Mouse (Mus musculus) myocyte (in vitro differentiated cells): ENCODE measurements around the gene Angpt4.

ENCODE experiments used
- CEBPB ChIP-seq: IDR thresholded peaks from 2 replicates; pipeline ENCODE4 v1.6.1; 2011; ENCODE audit warnings: mild to moderate bottlenecking, moderate library complexity; ENCODE audit not compliant: poor library complexity, insufficient read depth, severe bottlenecking
- E2F4 ChIP-seq: IDR thresholded peaks from one replicate; pipeline ENCODE4 v1.6.1; 2011; ENCODE audit warnings: mild to moderate bottlenecking, control low read depth, moderate library complexity; ENCODE audit not compliant: insufficient read depth
- MAX ChIP-seq: IDR thresholded peaks from one replicate; pipeline ENCODE4 v1.6.1; 2011; ENCODE audit warnings: low read depth, mild to moderate bottlenecking, control low read depth
- MYOD1 ChIP-seq, 3 experiments: IDR thresholded peaks; one replicate each; pipeline ENCODE4 v1.6.1; 2011; ENCODE audit warnings: control low read depth in 2 of 3, low read depth in 2 of 3, mild to moderate bottlenecking in 2 of 3, moderate library complexity in 1 of 3; ENCODE audit not compliant: insufficient read length in 2 of 3, control insufficient read depth in 1 of 3
- MYOG ChIP-seq, 3 experiments: IDR thresholded peaks; one replicate each; pipeline ENCODE4 v1.6.1; 2011; ENCODE audit warnings: control low read depth in 2 of 3, low read depth in 2 of 3, mild to moderate bottlenecking in 2 of 3; ENCODE audit not compliant: insufficient read length in 2 of 3, control insufficient read depth in 1 of 3, insufficient read depth in 1 of 3
- POLR2A ChIP-seq: IDR thresholded peaks from one replicate; pipeline ENCODE4 v1.6.1; 2011; ENCODE audit warnings: low read depth, mild to moderate bottlenecking, control low read depth, moderate library complexity; ENCODE audit not compliant: insufficient read length
- POLR2AphosphoS2 ChIP-seq: IDR thresholded peaks from one replicate; pipeline ENCODE4 v1.6.1; 2011; ENCODE audit warnings: low read depth, control low read depth; ENCODE audit not compliant: insufficient read length
- SRF ChIP-seq: IDR thresholded peaks from one replicate; pipeline ENCODE4 v1.6.1; 2011; ENCODE audit warnings: low read depth; ENCODE audit not compliant: control insufficient read depth, insufficient read length
- TCF12 ChIP-seq: IDR thresholded peaks from one replicate; pipeline ENCODE4 v1.6.1; 2011; ENCODE audit warnings: mild to moderate bottlenecking, control low read depth; ENCODE audit not compliant: poor library complexity, insufficient read depth, severe bottlenecking
- TCF3 ChIP-seq: IDR thresholded peaks from one replicate; pipeline ENCODE4 v1.6.1; 2011; ENCODE audit warnings: low read depth, control low read depth; ENCODE audit not compliant: insufficient read length
- USF1 ChIP-seq: IDR thresholded peaks from one replicate; pipeline ENCODE4 v1.6.1; 2011; ENCODE audit warnings: low read depth, mild to moderate bottlenecking, control low read depth, moderate library complexity

DNA sequence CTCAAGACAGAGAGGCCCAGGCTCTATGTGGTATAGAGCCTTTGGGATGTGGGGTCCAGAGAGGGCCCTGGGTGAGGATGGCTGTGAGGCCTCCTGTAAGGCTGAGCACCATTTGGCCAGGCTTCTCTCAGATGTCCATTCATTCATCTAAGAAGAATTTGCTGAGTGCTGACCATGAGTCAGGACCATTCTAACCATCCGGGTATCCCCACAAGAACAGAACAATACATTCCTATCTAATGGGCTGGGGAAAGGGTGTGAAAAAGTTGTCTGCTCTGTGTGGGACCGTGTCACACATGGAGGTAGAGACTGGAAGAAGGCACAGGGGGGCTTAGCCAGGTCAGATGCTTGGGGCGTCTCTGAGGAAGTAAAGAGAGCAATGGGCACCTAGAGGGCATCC is 741 bp downstream of the Angpt4 start:
- no peak for TF ChIP-seq USF1
- no peak for TF ChIP-seq CEBPB
- no peak for TF ChIP-seq SRF
- TF ChIP-seq MYOG (IDR thresholded peaks at IDR 0.05; ENCODE audit: control insufficient read depth in 1 of 3, insufficient read depth in 1 of 3, insufficient read length in 2 of 3, low read depth in 2 of 3), result no peak
- no peak for TF ChIP-seq MAX
- TF ChIP-seq POLR2A, result no peak
- TF ChIP-seq E2F4, result no peak
- TF ChIP-seq MYOD1 (IDR thresholded peaks at IDR 0.05; ENCODE audit: control insufficient read depth in 1 of 3, insufficient read length in 2 of 3, low read depth in 2 of 3), result no peak
- TF ChIP-seq TCF12, result no peak
- TF ChIP-seq POLR2AphosphoS2, result no peak
- TF ChIP-seq TCF3, result no peak
